Mouse (Mus musculus) CH12.LX (cell line): Measurements from ENCODE around the gene Ptprm. TPM values are rescaled to one million over a fixed set of nuclear protein-coding genes. Genes with fewer than 3 reads are reported as not detected.

Experiments used
- DNase-seq: peaks from one replicate; pipeline ENCODE4 v3.0.0-alpha.2; 2013; ENCODE audit errors: extremely low read depth
- H3K27ac ChIP-seq: 2 replicates; pipeline ENCODE4 v1.5.1; 2012; ENCODE audit warnings: low read depth, mild to moderate bottlenecking, control low read depth, moderate library complexity; ENCODE audit not compliant: insufficient read depth
- H3K27me3 ChIP-seq: replicated peaks from 2 replicates; pipeline ENCODE3; 2012; ENCODE audit warnings: inconsistent platforms
- H3K36me3 ChIP-seq, 2 experiments: replicated peaks in 1 of 2; 2 replicates each; pipeline versions ENCODE3 to v1.6.1; 2012; ENCODE audit warnings: inconsistent platforms in 1 of 2, low read length in 1 of 2, mild to moderate bottlenecking in 1 of 2, mixed read lengths in 1 of 2, moderate library complexity in 1 of 2; ENCODE audit not compliant: control insufficient read depth in 1 of 2, insufficient read depth in 1 of 2
- H3K4me1 ChIP-seq, 2 experiments: 2 replicates each; pipeline ENCODE4 v1.6.1; 2012; ENCODE audit warnings: inconsistent platforms in 1 of 2, moderate library complexity in 1 of 2; ENCODE audit not compliant: insufficient read depth in 2 of 2, control insufficient read depth in 1 of 2
- H3K4me2 ChIP-seq: 2 replicates; pipeline ENCODE4 v1.6.1; 2012; ENCODE audit warnings: low read depth, mild to moderate bottlenecking, control low read depth; ENCODE audit not compliant: poor library complexity, insufficient read depth, severe bottlenecking
- H3K4me3 ChIP-seq, 3 experiments: fragments of 150-350 bp in 1 of 3; sonication (generic) in 1 of 3; replicated peaks in 1 of 3; 2 replicates each; pipeline versions ENCODE3 to v1.5.1; 2011 to 2012; ENCODE audit warnings: low read depth in 2 of 3, low read length in 2 of 3, mild to moderate bottlenecking in 2 of 3, moderate library complexity in 2 of 3, control low read depth in 1 of 3, improper control_type of control experiment in 1 of 3, inconsistent platforms in 1 of 3, mixed read lengths in 1 of 3; ENCODE audit not compliant: poor library complexity in 1 of 3
- H3K79me2 ChIP-seq: replicated peaks from 2 replicates; pipeline ENCODE4 v1.6.1; 2012; ENCODE audit warnings: mild to moderate bottlenecking, moderate library complexity; ENCODE audit not compliant: control insufficient read depth, poor library complexity, insufficient read depth, severe bottlenecking; ENCODE audit errors: extremely low read depth
- H3K9ac ChIP-seq: 2 replicates; pipeline ENCODE4 v1.6.1; 2012; ENCODE audit warnings: low read depth, mild to moderate bottlenecking, control low read depth, moderate library complexity; ENCODE audit not compliant: insufficient read depth
- H3K9me3 ChIP-seq: replicated peaks from 2 replicates; pipeline ENCODE3; 2012; ENCODE audit warnings: low read length, inconsistent platforms, mixed read lengths
- CHD1 ChIP-seq: IDR thresholded peaks from 2 replicates; pipeline ENCODE4 v1.6.1; 2012; ENCODE audit warnings: low read depth, low read length, improper control_type of control experiment, inconsistent platforms
- CHD2 ChIP-seq: IDR thresholded peaks from 2 replicates; pipeline ENCODE4 v1.6.1; 2011; ENCODE audit warnings: low read length, improper control_type of control experiment
- CTCF ChIP-seq, 2 experiments: IDR thresholded peaks in 1 of 2; conservative IDR thresholded peaks in 1 of 2; 2 replicates each; pipeline ENCODE4 v1.5.1; 2011 to 2012; ENCODE audit warnings: low read depth in 2 of 2, low read length in 2 of 2, improper control_type of control experiment in 1 of 2, inconsistent platforms in 1 of 2, mild to moderate bottlenecking in 1 of 2, moderate library complexity in 1 of 2
- E2F4 ChIP-seq: IDR thresholded peaks from 2 replicates; pipeline ENCODE4 v1.6.1; 2011; ENCODE audit warnings: low read depth, low read length, improper control_type of control experiment; ENCODE audit not compliant: insufficient replicate concordance
- ELF1 ChIP-seq: IDR thresholded peaks from 2 replicates; pipeline ENCODE4 v1.6.1; 2014; ENCODE audit warnings: low read depth, mild to moderate bottlenecking, inconsistent platforms, low read length, improper control_type of control experiment
- EP300 ChIP-seq: IDR thresholded peaks from 2 replicates; pipeline ENCODE4 v1.6.1; 2011; ENCODE audit warnings: low read length, improper control_type of control experiment
- GABPA ChIP-seq: IDR thresholded peaks from 2 replicates; pipeline ENCODE4 v1.6.1; 2012; ENCODE audit warnings: low read depth, low read length, improper control_type of control experiment, inconsistent platforms; ENCODE audit not compliant: insufficient replicate concordance
- JUND ChIP-seq: conservative IDR thresholded peaks from 2 replicates; pipeline ENCODE4 v1.6.1; 2011; ENCODE audit warnings: low read depth, low read length, improper control_type of control experiment
- KAT2A ChIP-seq: IDR thresholded peaks from 2 replicates; pipeline ENCODE4 v1.6.1; 2012; ENCODE audit warnings: low read length, improper control_type of control experiment, inconsistent platforms; ENCODE audit not compliant: insufficient replicate concordance
- MAX ChIP-seq: IDR thresholded peaks from 2 replicates; pipeline ENCODE4 v1.6.1; 2011; ENCODE audit warnings: low read length, improper control_type of control experiment
- MAZ ChIP-seq: IDR thresholded peaks from 2 replicates; pipeline ENCODE4 v1.6.1; 2012; ENCODE audit warnings: low read depth, mild to moderate bottlenecking, inconsistent platforms, low read length, improper control_type of control experiment, moderate library complexity
- MXI1 ChIP-seq: IDR thresholded peaks from 2 replicates; pipeline ENCODE4 v1.6.1; 2011; ENCODE audit warnings: mild to moderate bottlenecking, low read depth, low read length, improper control_type of control experiment
- MYC ChIP-seq: IDR thresholded peaks from 2 replicates; pipeline ENCODE4 v1.6.1; 2011; ENCODE audit warnings: low read depth, mild to moderate bottlenecking, improper control_type of control experiment, low read length
- NELFE ChIP-seq: IDR thresholded peaks from 2 replicates; pipeline ENCODE4 v1.6.1; 2011; ENCODE audit warnings: low read depth, low read length, improper control_type of control experiment
- PAX5 ChIP-seq: IDR thresholded peaks from 2 replicates; pipeline ENCODE4 v1.6.1; 2012; ENCODE audit warnings: low read length, inconsistent platforms, mixed read lengths
- RAD21 ChIP-seq: IDR thresholded peaks from 2 replicates; pipeline ENCODE4 v1.6.1; 2011; ENCODE audit warnings: low read depth, mild to moderate bottlenecking, low read length, improper control_type of control experiment, moderate library complexity
- RCOR1 ChIP-seq: conservative IDR thresholded peaks from 2 replicates; pipeline ENCODE4 v1.6.1; 2012; ENCODE audit warnings: low read depth, mild to moderate bottlenecking, inconsistent platforms, low read length, improper control_type of control experiment
- TBP ChIP-seq: conservative IDR thresholded peaks from 2 replicates; pipeline ENCODE4 v1.6.1; 2011; ENCODE audit warnings: low read depth, low read length, improper control_type of control experiment
- TCF12 ChIP-seq: IDR thresholded peaks from 2 replicates; pipeline ENCODE4 v1.6.1; 2014; ENCODE audit warnings: low read depth, mild to moderate bottlenecking, inconsistent platforms, low read length, improper control_type of control experiment
- UBTF ChIP-seq: IDR thresholded peaks from 2 replicates; pipeline ENCODE4 v1.6.1; 2012; ENCODE audit warnings: low read depth, mild to moderate bottlenecking, inconsistent platforms, low read length, improper control_type of control experiment, moderate library complexity
- ZNF384 ChIP-seq: IDR thresholded peaks from 2 replicates; pipeline ENCODE4 v1.6.1; 2012; ENCODE audit warnings: low read depth, low read length, improper control_type of control experiment, inconsistent platforms
- dilution Hi-C: fragments of 300-500 bp; cut with MboI; formaldehyde crosslinking; loops from 2 replicates; pipeline ENCODE4 v1.14.3; 2020; ENCODE audit warnings: low sequenced_read_pairs; ENCODE audit not compliant: extremely low pct_unique_long_range_greater_than_20kb, extremely low pct_ligation_motif_present
- in situ Hi-C: fragments of 300-500 bp; cut with MboI; formaldehyde crosslinking; loops from 3 replicates; pipeline ENCODE4 v1.14.3; 2019; ENCODE audit warnings: low sequenced_read_pairs, low pct_ligation_motif_present, low pct_unique_long_range_greater_than_20kb, mixed read lengths
- polyA plus RNA-seq: library from polyadenylated mRNA; unstranded; fragments of >175 nt; gene quantifications from 2 replicates; pipeline ENCODE4 v1.2.1, GENCODE M21; 2012; ENCODE audit warnings: low read depth; ENCODE audit not compliant: insufficient read length
- total RNA-seq, 2 experiments: library from RNA; depleted of rRNA; stranded (reverse); fragments of 300-350 nt in 1 of 2; fragments of >200 nt in 1 of 2; gene quantifications; 2 replicates each; pipeline ENCODE4 v1.2.3; 2012 to 2014

Ptprm gene
- total and polyA plus RNA-seq, 3 experiments, result not detected

DNA sequence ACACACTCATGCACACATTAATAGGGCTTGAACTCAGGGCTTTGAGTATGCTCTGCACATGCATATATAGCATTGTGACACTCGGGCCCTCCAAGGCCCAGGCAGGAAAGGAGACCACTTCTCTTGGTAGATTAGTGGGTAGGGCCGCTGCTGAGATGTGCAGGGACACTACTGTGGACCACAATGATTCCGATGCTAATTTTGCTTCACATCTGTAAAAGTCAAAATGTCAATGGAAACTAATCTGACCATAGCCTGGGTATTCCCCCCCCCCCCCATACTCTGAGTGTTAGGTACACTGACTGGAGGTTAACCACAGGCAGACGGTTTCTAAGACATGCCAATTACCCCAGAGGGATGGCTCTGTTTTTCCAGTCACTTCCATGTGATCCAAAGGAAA lies 2.9 kb upstream of the Ptprm start:
- no peaks in the 10 kb centered on the region for H3K27me3 ChIP-seq
- dilution Hi-C loops, result no loop called here
- H3K9ac ChIP-seq, result no peak overlapping the region
- H3K9me3 ChIP-seq, result peaks cover 77% of the 10 kb centered on the region
- no peak for DNase-seq
- H3K4me1 ChIP-seq, result no peaks in the 10 kb centered on the region
- no peaks in the 10 kb centered on the region for H3K36me3 ChIP-seq
- H3K79me2 ChIP-seq, result no peaks in the 10 kb centered on the region
- H3K4me2 ChIP-seq, result no peak overlapping the region
- TF ChIP-seq CTCF (conservative IDR thresholded peaks at IDR 0.05 in 1 of 2, IDR thresholded peaks at IDR 0.05 in 1 of 2; ENCODE audit: low read depth in 2 of 2, low read length in 2 of 2) (no peak), ZNF384 (no peak), E2F4 (no peak), MAX (no peak), EP300 (no peak), TCF12 (no peak), RAD21 (no peak), MXI1 (no peak), UBTF (no peak), JUND (no peak), NELFE (no peak), CHD2 (no peak), MYC (no peak)
- in situ Hi-C loops, result no loop called here
- H3K4me3 ChIP-seq, result no peak overlapping the region
- no peak overlapping the region for H3K27ac ChIP-seq

GRCm38 (mm10) chr17:67355251-67355650 lies 994 bp upstream of the Ptprm start:
- H3K27ac ChIP-seq, result no peak overlapping the region
- no peak overlapping the region for H3K4me3 ChIP-seq
- H3K9ac ChIP-seq, result no peak overlapping the region
- no peaks in the 10 kb centered on the region for H3K79me2 ChIP-seq
- dilution Hi-C loops, result no loop called here
- H3K4me2 ChIP-seq, result no peak overlapping the region
- H3K4me1 ChIP-seq, result no peaks in the 10 kb centered on the region
- DNase-seq, result no peak
- TF ChIP-seq RAD21, result no peak
- no peak for TF ChIP-seq TBP
- TF ChIP-seq PAX5, result no peak
- no peak for TF ChIP-seq MYC
- no peak for TF ChIP-seq CHD1
- TF ChIP-seq EP300, result no peak
- no peak for TF ChIP-seq ELF1
- TF ChIP-seq JUND, result no peak
- TF ChIP-seq CHD2, result no peak
- TF ChIP-seq KAT2A, result no peak
- no peak for TF ChIP-seq TCF12
- TF ChIP-seq MAZ, result no peak
- no peak for TF ChIP-seq ZNF384
- TF ChIP-seq GABPA, result no peak
- no peak for TF ChIP-seq RCOR1
- TF ChIP-seq MXI1, result no peak
- TF ChIP-seq, all 38 proteins: peak for 0
- H3K27me3 ChIP-seq, result no peaks in the 10 kb centered on the region
- H3K36me3 ChIP-seq, result no peaks in the 10 kb centered on the region
- in situ Hi-C loops, result no loop called here
- H3K9me3 ChIP-seq, result peaks cover 74% of the 10 kb centered on the region
